Mouse (Mus musculus) mature B cell (primary cell): ENCODE data around the gene Phf21a.

Experiments
- in situ Hi-C: fragments of 300-500 bp; cut with MboI; formaldehyde crosslinking; loops from 2 replicates; pipeline ENCODE4 v1.14.3; 2019

The Phf21a gene

GRCm38 (mm10) chr2:92360186-92360823 is 267.4 kb downstream of the Phf21a start:
- in situ Hi-C loops: no loop called here

- in situ Hi-C loops: no loop called here
Measured at GRCm38 (mm10) chr2:92360893-92361292, 268.0 kb downstream of the Phf21a start.

- in situ Hi-C loops: no loop called here
Measured at GRCm38 (mm10) chr2:92361795-92362194, 268.9 kb downstream of the Phf21a start.

GRCm38 (mm10) chr2:92362571-92363228 is 269.8 kb downstream of the Phf21a start:
- in situ Hi-C loops: no loop called here

- in situ Hi-C loops: no loop called here
Measured at GRCm38 (mm10) chr2:92364086-92364485, 271.2 kb downstream of the Phf21a start.

- in situ Hi-C loops: no loop called here
Measured at GRCm38 (mm10) chr2:92365568-92365967, 272.7 kb downstream of the Phf21a start.

- in situ Hi-C loops: no loop called here
Measured at GRCm38 (mm10) chr2:92367383-92368029, 274.6 kb downstream of the Phf21a start.

GRCm38 (mm10) chr2:92370375-92370774 is 277.5 kb downstream of the Phf21a start:
- in situ Hi-C loops: no loop called here

- in situ Hi-C loops: no loop called here
Measured at GRCm38 (mm10) chr2:92370821-92371805, 278.2 kb downstream of the Phf21a start.

- in situ Hi-C loops: no loop called here
Measured at GRCm38 (mm10) chr2:92371971-92372690, 279.2 kb downstream of the Phf21a start.

GRCm38 (mm10) chr2:92372767-92373436 is 280.0 kb downstream of the Phf21a start:
- in situ Hi-C loops: no loop called here

GRCm38 (mm10) chr2:92373437-92373813 is 280.5 kb downstream of the Phf21a start:
- in situ Hi-C loops: no loop called here

GRCm38 (mm10) chr2:92374514-92374913 is 281.6 kb downstream of the Phf21a start, which contains the start of the genes Pex16 and Large2:
Pex16 (plus strand) TSS chr2:92374676.
Large2 (minus strand) TSS chr2:92374869.
- in situ Hi-C loops: no loop called here

GRCm38 (mm10) chr2:92375099-92375623 is 282.2 kb downstream of the Phf21a start:
- in situ Hi-C loops: no loop called here

GRCm38 (mm10) chr2:92375788-92376187 is 282.9 kb downstream of the Phf21a start:
- in situ Hi-C loops: no loop called here

GRCm38 (mm10) chr2:92376300-92376699 is 283.4 kb downstream of the Phf21a start:
- in situ Hi-C loops: no loop called here

- in situ Hi-C loops: no loop called here
Measured at GRCm38 (mm10) chr2:92377320-92377719, 284.4 kb downstream of the Phf21a start.

- in situ Hi-C loops: no loop called here
Measured at GRCm38 (mm10) chr2:92379783-92380494, 287.0 kb downstream of the Phf21a start.

GRCm38 (mm10) chr2:92380495-92381050 is 287.7 kb downstream of the Phf21a start:
- in situ Hi-C loops: no loop called here
